Mouse (Mus musculus): Measurements from ENCODE around the gene Gabrr2. TPM values are rescaled to one million over a fixed set of nuclear protein-coding genes. Genes with fewer than 3 reads are reported as not detected.
"Not testable (repeated sequence)": the region's sequence is repeated elsewhere in the genome, so short reads cannot be mapped to it uniquely, and the experiment has no call there.

Gabrr2 gene
- total and polyA plus RNA-seq, 2 experiments from 2014 or later: 0.18 to 0.37 TPM

DNA sequence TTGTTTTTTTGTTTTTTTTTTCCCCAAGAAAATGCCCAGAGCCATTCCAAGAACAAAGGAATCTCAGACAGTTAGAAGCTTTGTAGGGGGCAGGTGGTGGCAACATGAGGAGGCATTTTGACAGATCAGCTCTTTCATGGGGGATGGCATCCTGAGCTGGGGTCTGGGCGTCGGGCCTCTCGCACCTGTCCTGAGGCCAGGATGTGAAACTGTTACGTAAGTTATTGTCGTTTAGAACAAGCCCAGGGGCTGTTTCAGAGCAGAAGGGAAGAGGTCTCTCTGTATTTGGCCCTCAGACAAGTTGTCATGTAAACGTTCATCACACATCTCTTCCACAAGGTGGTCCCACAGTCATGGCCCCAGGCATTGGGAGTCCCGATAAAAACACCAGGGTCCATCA, 48.0 kb downstream of the Gabrr2 start:
- Histone ChIP-seq H3K9me3 (ENCODE audit: low read length) (no peaks in the 10 kb centered on the region), H3K4me1 (ENCODE audit: insufficient read depth, low read length) (no peaks in the 10 kb centered on the region), H3K9ac (replicated peaks; ENCODE audit: low read length) (no peak overlapping the region), H3K27ac (no peak overlapping the region), H3K4me3 (ENCODE audit: low read length) (no peak overlapping the region), H3K36me3 (ENCODE audit: insufficient read depth, low read length) (no peaks in the 10 kb centered on the region), H3K4me2 (ENCODE audit: low read depth, low read length) (no peak overlapping the region), H3K27me3 (ENCODE audit: insufficient read depth, low read length) (no peaks in the 10 kb centered on the region)
- DNase-seq (ENCODE audit: low spot score): no peak
- TF ChIP-seq CTCF (IDR thresholded peaks at IDR 0.05; ENCODE audit: low read depth): no peak
- 76% methylated on average over 7 of the region's 7 CpGs for WGBS
- ATAC-seq: no peak

DNA sequence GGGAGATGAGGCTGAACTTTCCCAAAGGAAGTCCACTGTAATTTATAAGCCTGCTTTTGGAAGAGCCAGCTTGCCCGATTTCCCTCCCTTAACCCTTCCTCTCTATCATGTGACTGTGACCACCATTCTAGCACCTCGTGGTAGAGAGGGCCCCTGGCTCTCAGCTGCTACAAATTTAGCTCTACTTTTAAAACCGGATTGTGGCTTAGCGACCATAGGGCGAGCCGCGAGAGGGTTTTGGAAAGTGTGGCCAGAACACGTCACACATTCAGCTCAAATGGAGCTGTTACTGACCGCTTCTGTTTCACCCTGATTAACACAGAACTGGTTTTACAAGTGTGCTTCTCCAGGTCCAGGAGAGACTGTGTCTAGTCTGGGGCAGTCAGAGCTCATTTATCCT, 48.6 kb downstream of the Gabrr2 start:
- no peak for TF ChIP-seq CTCF (IDR thresholded peaks at IDR 0.05; ENCODE audit: low read depth)
- Histone ChIP-seq H3K9me3 (ENCODE audit: low read length) (no peaks in the 10 kb centered on the region), H3K4me2 (ENCODE audit: low read depth, low read length) (no peak overlapping the region), H3K4me3 (ENCODE audit: low read length) (no peak overlapping the region), H3K4me1 (ENCODE audit: insufficient read depth, low read length) (no peaks in the 10 kb centered on the region), H3K9ac (replicated peaks; ENCODE audit: low read length) (no peak overlapping the region), H3K36me3 (ENCODE audit: insufficient read depth, low read length) (no peaks in the 10 kb centered on the region), H3K27ac (no peak overlapping the region), H3K27me3 (ENCODE audit: insufficient read depth, low read length) (no peaks in the 10 kb centered on the region)
- DNase-seq (ENCODE audit: low spot score): no peak
- 88% methylated on average over 9 of the region's 9 CpGs for WGBS
- no peak for ATAC-seq

DNA sequence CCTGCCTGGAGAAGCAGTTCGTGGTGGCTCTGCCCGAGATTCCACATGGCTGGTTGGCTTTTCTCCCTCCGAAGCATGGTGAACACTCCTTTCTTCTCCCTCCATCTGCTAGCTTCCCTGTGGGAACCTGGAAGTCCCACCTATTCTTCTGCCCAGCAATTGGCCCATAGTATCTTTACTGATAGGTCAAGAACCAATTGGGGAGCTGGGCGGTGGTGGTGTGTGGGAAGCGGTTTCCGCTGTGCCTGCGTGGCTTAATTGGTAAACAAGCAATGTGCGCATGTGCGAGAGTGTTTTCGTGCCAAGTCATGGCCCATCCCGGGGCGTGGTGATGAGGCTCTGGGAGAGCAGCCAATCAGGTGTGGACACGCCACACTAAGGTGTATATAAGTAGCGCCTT, 50.1 kb downstream of the Gabrr2 start:
- not testable (repeated sequence) for DNase-seq (ENCODE audit: low spot score); ATAC-seq; H3K36me3 ChIP-seq (ENCODE audit: insufficient read depth, low read length); H3K27me3 ChIP-seq (ENCODE audit: insufficient read depth, low read length); H3K4me1 ChIP-seq (ENCODE audit: insufficient read depth, low read length); H3K4me2 ChIP-seq (ENCODE audit: low read depth, low read length); H3K27ac ChIP-seq; H3K9ac ChIP-seq (replicated peaks; ENCODE audit: low read length); H3K4me3 ChIP-seq (ENCODE audit: low read length); H3K9me3 ChIP-seq (ENCODE audit: low read length)
- 93% methylated on average over 11 of the region's 14 CpGs for WGBS

- DNase-seq (ENCODE audit: low spot score) (peak; percentile 90), ATAC-seq (peak; percentile 58; the same call in 1 of the 2 replicates)
- H3K9ac ChIP-seq (replicated peaks; ENCODE audit: low read length); H3K4me3 ChIP-seq (ENCODE audit: low read length); H3K27ac ChIP-seq; H3K36me3 ChIP-seq (ENCODE audit: insufficient read depth, low read length); H3K27me3 ChIP-seq (ENCODE audit: insufficient read depth, low read length); H3K9me3 ChIP-seq (ENCODE audit: low read length); H3K4me2 ChIP-seq (ENCODE audit: low read depth, low read length); H3K4me1 ChIP-seq (ENCODE audit: insufficient read depth, low read length): not testable (repeated sequence)
- peak; percentile 77 for TF ChIP-seq CTCF (IDR thresholded peaks at IDR 0.05; ENCODE audit: low read depth)
- WGBS: 4% methylated on average over 3 of the region's 3 CpGs
Measured at GRCm38 (mm10) chr4:33119118-33119517, 56.3 kb downstream of the Gabrr2 start.

DNA sequence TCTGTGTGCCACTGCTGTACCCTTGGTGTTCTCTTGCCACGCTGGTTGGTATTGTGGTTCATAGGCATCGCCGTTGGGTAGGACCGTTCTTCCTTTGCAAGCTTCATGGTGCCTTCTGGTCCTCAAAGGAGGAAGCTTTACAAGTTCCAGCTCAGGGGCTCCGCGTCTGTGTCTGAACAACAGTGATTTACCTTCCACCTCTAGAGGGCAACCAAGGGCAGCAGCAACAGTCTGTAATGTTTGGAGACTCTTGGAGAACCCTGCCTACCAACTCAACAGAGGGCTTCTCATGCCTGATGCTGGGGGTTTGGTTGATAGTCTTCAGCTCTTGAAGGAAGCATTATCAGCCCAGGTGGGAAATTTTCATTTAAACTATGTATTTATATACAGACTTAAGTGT, 61.7 kb downstream of the Gabrr2 start:
- H3K4me2 ChIP-seq (ENCODE audit: low read depth, low read length): no peak overlapping the region
- no peaks in the 10 kb centered on the region for H3K9me3 ChIP-seq (ENCODE audit: low read length)
- H3K36me3 ChIP-seq (ENCODE audit: insufficient read depth, low read length): no peaks in the 10 kb centered on the region
- H3K4me3 ChIP-seq (ENCODE audit: low read length): no peak overlapping the region
- peak; percentile 43 for DNase-seq (ENCODE audit: low spot score)
- no peak overlapping the region for H3K9ac ChIP-seq (replicated peaks; ENCODE audit: low read length)
- no peaks in the 10 kb centered on the region for H3K27me3 ChIP-seq (ENCODE audit: insufficient read depth, low read length)
- no peaks in the 10 kb centered on the region for H3K4me1 ChIP-seq (ENCODE audit: insufficient read depth, low read length)
- TF ChIP-seq CTCF (IDR thresholded peaks at IDR 0.05; ENCODE audit: low read depth): peak; percentile 63
- 76% methylated on average over 6 of the region's 6 CpGs for WGBS
- no peak overlapping the region for H3K27ac ChIP-seq
- 0 out of 2 replicates have a peak, but pooled peaks have one; percentile 51 for ATAC-seq

DNA sequence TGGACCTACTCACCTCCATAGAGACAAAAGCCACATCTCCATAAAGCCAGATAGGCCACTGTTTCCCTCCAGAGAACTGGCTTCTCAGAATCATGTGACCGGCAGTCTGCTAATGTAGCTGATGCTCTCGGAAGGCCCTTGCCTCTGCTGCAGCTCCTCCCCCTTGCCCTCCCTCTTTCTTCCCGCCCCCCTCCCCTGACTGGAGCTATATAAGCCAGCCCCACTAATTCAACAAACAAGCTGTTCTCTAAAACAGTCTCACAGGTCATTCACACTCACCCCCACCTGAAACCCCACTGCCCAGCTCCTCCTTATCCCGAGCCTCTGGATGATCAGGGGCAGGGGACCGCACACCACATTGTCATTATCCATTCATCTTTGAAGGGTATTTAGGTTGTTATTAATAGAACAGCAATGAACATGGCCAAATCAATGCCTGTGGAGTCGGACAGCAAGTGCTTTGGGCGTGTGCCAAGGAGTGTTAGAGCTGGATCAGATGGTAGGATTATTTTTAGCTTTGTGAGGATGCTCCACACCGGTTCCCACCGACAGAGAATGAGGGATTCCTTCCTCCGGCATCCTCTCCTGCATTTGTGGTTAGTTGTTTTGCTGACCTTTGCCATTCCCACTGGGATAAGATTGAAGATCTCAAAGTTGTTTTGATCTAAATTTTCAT, 62.7 kb downstream of the Gabrr2 start:
- DNase-seq (ENCODE audit: low spot score) (peak; percentile 79), ATAC-seq (peak; percentile 74)
- 51% methylated on average over 10 of the region's 10 CpGs for WGBS
- H3K36me3 ChIP-seq (ENCODE audit: insufficient read depth, low read length): no peaks in the 10 kb centered on the region
- no peaks in the 10 kb centered on the region for H3K4me1 ChIP-seq (ENCODE audit: insufficient read depth, low read length)
- 0 out of 2 replicates have a peak, but pooled peaks cover 2% of the 10 kb centered on the region for H3K9me3 ChIP-seq (ENCODE audit: low read length)
- H3K27ac ChIP-seq: no peak overlapping the region; the same call in 1 of the 2 replicates
- no peak for TF ChIP-seq CTCF (IDR thresholded peaks at IDR 0.05; ENCODE audit: low read depth)
- no peak overlapping the region for H3K4me3 ChIP-seq (ENCODE audit: low read length)
- H3K9ac ChIP-seq (replicated peaks; ENCODE audit: low read length): no peak overlapping the region
- H3K4me2 ChIP-seq (ENCODE audit: low read depth, low read length): no peak overlapping the region
- no peaks in the 10 kb centered on the region for H3K27me3 ChIP-seq (ENCODE audit: insufficient read depth, low read length)

- ATAC-seq (no peak), DNase-seq (ENCODE audit: low spot score) (no peak)
- no peak for TF ChIP-seq CTCF (IDR thresholded peaks at IDR 0.05; ENCODE audit: low read depth)
- WGBS: 80% methylated on average over 11 of the region's 11 CpGs
- H3K4me2 ChIP-seq (ENCODE audit: low read depth, low read length): no peak within 1 kb of the TSS
- no peak within 1 kb of the TSS for H3K27ac ChIP-seq
- no peaks in the 10 kb centered on the region for H3K36me3 ChIP-seq (ENCODE audit: insufficient read depth, low read length)
- H3K4me1 ChIP-seq (ENCODE audit: insufficient read depth, low read length): no peaks in the 10 kb centered on the region
- H3K9me3 ChIP-seq (ENCODE audit: low read length): 0 out of 2 replicates have a peak, but pooled peaks cover 2% of the 10 kb centered on the region
- no peaks in the 10 kb centered on the region for H3K27me3 ChIP-seq (ENCODE audit: insufficient read depth, low read length)
- H3K9ac ChIP-seq (replicated peaks; ENCODE audit: low read length): no peak within 1 kb of the TSS
- H3K4me3 ChIP-seq (ENCODE audit: low read length): no peak within 1 kb of the TSS
Measured at GRCm38 (mm10) chr4:33132221-33132620, 69.4 kb downstream of the Gabrr2 start, which contains the start of gene Gabrr1. Gene Gabrr1 (plus strand): TSS chr4:33132521.

Other genes with a start within 250 kb of the Gabrr2 start
- gene Ankrd6, start 112.2 kb upstream of the Gabrr2 start, total RNA-seq (2014; rRNA removed): 26.5 and 32.3 TPM in 2 replicates
- gene Ankrd6, start 112.2 kb upstream of the Gabrr2 start, polyA plus RNA-seq (2015; fragmentation: Nextera tagmentation; extraction: Ambion mirVana): 17.3 and 18.3 TPM in 2 replicates
- 37.1 and 37.5 TPM in 2 replicates for gene Rragd, start 80.0 kb upstream of the Gabrr2 start, total RNA-seq (2014; rRNA removed)
- 26.1 and 29.3 TPM in 2 replicates for gene Rragd, start 80.0 kb upstream of the Gabrr2 start, polyA plus RNA-seq (2015; fragmentation: Nextera tagmentation; extraction: Ambion mirVana)
- 104 TPM in 2 replicates for gene Ube2j1, start 31.6 kb upstream of the Gabrr2 start, total RNA-seq (2014; rRNA removed)
- gene Ube2j1, start 31.6 kb upstream of the Gabrr2 start, polyA plus RNA-seq (2015; fragmentation: Nextera tagmentation; extraction: Ambion mirVana): 67.5 and 71.5 TPM in 2 replicates
- gene Gabrr1, start 69.5 kb downstream of the Gabrr2 start, total RNA-seq (2014; rRNA removed): 0.21 TPM in 1 of 2 replicates, not detected in the other
- 0.37 and 0.61 TPM in 2 replicates for gene Gabrr1, start 69.5 kb downstream of the Gabrr2 start, polyA plus RNA-seq (2015; fragmentation: Nextera tagmentation; extraction: Ambion mirVana)
- gene Pm20d2, start 126.7 kb downstream of the Gabrr2 start, total RNA-seq (2014; rRNA removed): 12.1 and 13.2 TPM in 2 replicates
- gene Pm20d2, start 126.7 kb downstream of the Gabrr2 start, polyA plus RNA-seq (2015; fragmentation: Nextera tagmentation; extraction: Ambion mirVana): 3.4 and 3.6 TPM in 2 replicates
- gene Srsf12, start 146.0 kb downstream of the Gabrr2 start, total RNA-seq (2014; rRNA removed): 53.6 and 56.6 TPM in 2 replicates
- 59.5 and 64.9 TPM in 2 replicates for gene Srsf12, start 146.0 kb downstream of the Gabrr2 start, polyA plus RNA-seq (2015; fragmentation: Nextera tagmentation; extraction: Ambion mirVana)
- gene Pnrc1, start 227.2 kb downstream of the Gabrr2 start, total RNA-seq (2014; rRNA removed): 60.5 and 84.9 TPM in 2 replicates
- 46.9 and 49.8 TPM in 2 replicates for gene Pnrc1, start 227.2 kb downstream of the Gabrr2 start, polyA plus RNA-seq (2015; fragmentation: Nextera tagmentation; extraction: Ambion mirVana)
- 11.3 and 12.8 TPM in 2 replicates for gene Rngtt, start 247.3 kb downstream of the Gabrr2 start, total RNA-seq (2014; rRNA removed)
- 13.5 and 15.0 TPM in 2 replicates for gene Rngtt, start 247.3 kb downstream of the Gabrr2 start, polyA plus RNA-seq (2015; fragmentation: Nextera tagmentation; extraction: Ambion mirVana)

Measured in hindbrain, postnatal 0 days (tissue).